Mouse (Mus musculus) hindbrain, embryonic 11.5 days (tissue): ENCODE results near the gene Hamp2. TPM values are rescaled to one million over a fixed set of nuclear protein-coding genes. Genes with fewer than 3 reads are reported as not detected.

Experiments used
- ATAC-seq: fragments of 200-750 bp; cut with Nextera tagmentation; 2 replicates; pipeline ENCODE4 v1.8.0; 2017; ENCODE audit warnings: mild to moderate bottlenecking, moderate TSS enrichment, moderate library complexity; ENCODE audit not compliant: low FRiP score
- DNase-seq: peaks from one replicate; pipeline ENCODE4 v3.0.0-alpha.2; 2015; ENCODE audit warnings: low spot score
- H3K27ac ChIP-seq: fragments of 300-500 bp; sonication (generic); 2 replicates; pipeline ENCODE4 v1.5.1; 2014; ENCODE audit warnings: mild to moderate bottlenecking, low read depth, low read length
- H3K27me3 ChIP-seq: fragments of 300-500 bp; sonication (generic); 2 replicates; pipeline ENCODE4 v1.6.1; 2014; ENCODE audit warnings: mild to moderate bottlenecking, low read length, moderate library complexity, mixed read lengths; ENCODE audit not compliant: control insufficient read depth, insufficient read depth
- H3K36me3 ChIP-seq: fragments of 300-500 bp; sonication (generic); 2 replicates; pipeline ENCODE4 v1.6.1; 2014; ENCODE audit warnings: mild to moderate bottlenecking, low read length, moderate library complexity, mixed read lengths; ENCODE audit not compliant: control insufficient read depth, insufficient read depth
- H3K4me1 ChIP-seq: fragments of 300-500 bp; sonication (generic); replicated peaks from 2 replicates; pipeline ENCODE4 v1.6.1; 2014; ENCODE audit warnings: low read length, mixed read lengths; ENCODE audit not compliant: control insufficient read depth, insufficient read depth
- H3K4me2 ChIP-seq: fragments of 300-500 bp; sonication (generic); replicated peaks from 2 replicates; pipeline ENCODE4 v1.6.1; 2014; ENCODE audit warnings: mild to moderate bottlenecking, low read depth, low read length
- H3K4me3 ChIP-seq: fragments of 300-500 bp; sonication (generic); 2 replicates; pipeline ENCODE4 v1.5.1; 2014; ENCODE audit warnings: low read depth, low read length
- H3K9ac ChIP-seq: fragments of 300-500 bp; sonication (generic); 2 replicates; pipeline ENCODE4 v1.6.1; 2014; ENCODE audit warnings: low read depth, low read length
- H3K9me3 ChIP-seq: fragments of 300-500 bp; sonication (generic); 2 replicates; pipeline ENCODE4 v1.6.1; 2016; ENCODE audit warnings: low read length; ENCODE audit not compliant: control insufficient read depth
- WGBS: fragments of 180-500 bp; shearing (Covaris S2); extraction: QIAGEN DNeasy Blood & Tissue Kit; methylation state at CpG from one replicate; pipeline ENCODE4 v1.1.7; 2014; 5-methylcytosine and 5-hydroxymethylcytosine counted together
- polyA plus RNA-seq: library from polyadenylated mRNA; unstranded; fragments of >200 nt; fragmentation: Nextera tagmentation; extraction: Ambion mirVana; gene quantifications from 2 replicates; pipeline ENCODE4 v1.2.1, GENCODE M21; 2014

The Hamp2 gene
- polyA plus RNA-seq, 1 experiment from 2014 or later, result not detected

DNA sequence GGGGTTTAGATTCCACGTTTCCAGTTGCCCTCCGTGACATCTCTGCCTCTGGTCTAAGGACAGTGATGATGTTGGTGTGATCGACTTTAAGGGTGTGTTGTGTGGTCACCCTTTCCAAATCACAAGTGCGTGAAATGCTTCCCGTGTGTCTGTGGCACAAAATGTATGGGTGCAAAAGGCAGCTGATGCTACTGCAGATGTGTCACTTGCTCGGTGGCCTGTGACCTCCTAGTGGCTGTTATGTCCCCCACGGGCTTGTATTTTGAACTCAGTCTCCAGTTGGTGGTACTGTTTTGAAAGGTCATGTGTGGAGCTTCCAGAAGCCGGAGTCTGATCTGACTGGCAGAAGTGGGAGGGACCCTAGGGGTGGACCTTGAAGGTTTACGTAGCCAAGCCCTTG, 32.7 kb downstream of the Hamp2 start:
- H3K27me3 ChIP-seq, result no peaks in the 10 kb centered on the region
- no peak overlapping the region for H3K4me2 ChIP-seq
- no peaks in the 10 kb centered on the region for H3K36me3 ChIP-seq
- 81% methylated on average over 9 of the region's 9 CpGs for WGBS
- H3K9ac ChIP-seq, result no peak overlapping the region
- H3K4me3 ChIP-seq, result no peak overlapping the region
- no peaks in the 10 kb centered on the region for H3K4me1 ChIP-seq
- H3K27ac ChIP-seq, result no peak overlapping the region
- no peak for DNase-seq
- no peaks in the 10 kb centered on the region for H3K9me3 ChIP-seq
- no peak for ATAC-seq

DNA sequence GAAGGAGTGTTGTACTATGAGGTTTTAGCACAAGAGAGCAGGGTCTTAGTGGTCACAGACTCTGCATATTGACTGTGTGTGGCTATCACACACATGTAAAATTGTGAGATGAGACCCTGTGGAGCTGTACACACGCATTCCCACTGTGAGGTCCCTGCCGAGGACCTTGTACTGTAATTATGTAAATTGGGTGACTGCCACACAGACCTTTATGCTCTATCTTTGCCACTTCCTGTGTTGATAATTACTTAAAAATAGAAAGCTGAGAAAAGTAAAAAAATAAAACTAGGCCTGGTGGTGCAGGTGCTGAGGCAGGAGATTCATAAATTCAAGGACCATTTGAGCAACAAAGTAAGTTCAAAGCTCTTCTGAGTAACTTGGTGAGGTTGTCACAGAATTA, 33.8 kb downstream of the Hamp2 start:
- H3K36me3 ChIP-seq, result no peaks in the 10 kb centered on the region
- H3K9ac ChIP-seq, result no peak overlapping the region
- no peaks in the 10 kb centered on the region for H3K9me3 ChIP-seq
- H3K27me3 ChIP-seq, result no peaks in the 10 kb centered on the region
- H3K27ac ChIP-seq, result no peak overlapping the region
- H3K4me3 ChIP-seq, result no peak overlapping the region
- H3K4me2 ChIP-seq, result no peak overlapping the region
- DNase-seq (no peak), ATAC-seq (no peak)
- 73% methylated on average over 2 of the region's 2 CpGs for WGBS
- no peaks in the 10 kb centered on the region for H3K4me1 ChIP-seq

DNA sequence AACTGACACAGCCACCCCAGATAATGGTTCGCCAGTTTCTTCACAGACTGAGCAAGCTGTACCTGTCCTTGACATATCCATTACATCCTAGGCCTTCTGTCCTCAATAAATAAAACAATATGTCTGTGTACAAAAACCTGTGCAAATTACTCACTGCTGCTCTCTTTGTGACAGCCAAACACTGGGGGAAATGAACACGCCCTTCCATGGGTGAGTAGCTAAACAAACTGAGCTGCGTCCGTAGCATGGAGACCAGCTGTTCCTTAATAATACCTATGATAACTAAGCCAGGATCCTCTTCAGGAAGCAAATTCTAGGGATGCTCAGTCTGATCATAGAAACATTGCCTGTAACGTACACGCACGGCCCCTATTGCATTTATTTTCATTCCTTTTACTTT, 35.7 kb downstream of the Hamp2 start:
- H3K4me1 ChIP-seq, result no peaks in the 10 kb centered on the region
- ATAC-seq (no peak), DNase-seq (no peak)
- H3K4me3 ChIP-seq, result no peak overlapping the region
- 82% methylated on average over 7 of the region's 7 CpGs for WGBS
- H3K27ac ChIP-seq, result no peak overlapping the region
- H3K9me3 ChIP-seq, result no peaks in the 10 kb centered on the region
- no peak overlapping the region for H3K4me2 ChIP-seq
- H3K36me3 ChIP-seq, result no peaks in the 10 kb centered on the region
- H3K27me3 ChIP-seq, result no peaks in the 10 kb centered on the region
- H3K9ac ChIP-seq, result no peak overlapping the region

DNA sequence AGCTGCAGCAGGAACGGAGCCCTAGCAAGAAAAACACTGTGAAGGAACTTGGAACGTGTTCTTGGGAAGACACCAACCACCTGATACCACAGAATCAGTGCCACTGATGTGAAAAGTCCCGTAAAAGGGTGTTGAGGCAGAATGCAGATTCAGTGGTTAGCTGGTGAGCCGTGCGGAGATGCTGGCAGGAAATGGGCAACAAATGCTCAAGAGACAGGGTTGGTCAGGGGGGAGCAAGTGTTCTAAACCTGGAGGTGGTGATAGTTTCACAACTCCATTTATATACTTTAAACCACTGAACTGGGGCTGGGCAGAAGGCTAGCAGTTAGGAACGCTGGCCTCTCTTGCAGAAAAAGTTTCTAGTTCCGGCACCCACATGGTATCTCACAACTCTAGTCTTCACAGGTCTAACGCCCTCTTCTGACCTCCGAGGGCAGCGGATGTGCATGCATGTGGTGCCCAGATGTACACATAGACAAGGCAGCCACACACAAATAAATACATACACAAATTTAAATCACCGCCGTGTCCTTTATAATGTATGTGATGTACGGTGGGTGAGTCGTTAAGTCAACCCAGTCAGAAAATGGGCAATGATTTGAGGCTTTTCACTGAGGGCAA, 36.8 kb downstream of the Hamp2 start:
- Histone ChIP-seq H3K4me2 (no peak overlapping the region), H3K27me3 (no peaks in the 10 kb centered on the region), H3K27ac (no peak overlapping the region), H3K9me3 (no peaks in the 10 kb centered on the region), H3K4me1 (no peaks in the 10 kb centered on the region), H3K4me3 (no peak overlapping the region), H3K36me3 (no peaks in the 10 kb centered on the region), H3K9ac (no peak overlapping the region)
- no peak for ATAC-seq
- DNase-seq, result no peak
- 87% methylated on average over 14 of the region's 14 CpGs for WGBS

DNA sequence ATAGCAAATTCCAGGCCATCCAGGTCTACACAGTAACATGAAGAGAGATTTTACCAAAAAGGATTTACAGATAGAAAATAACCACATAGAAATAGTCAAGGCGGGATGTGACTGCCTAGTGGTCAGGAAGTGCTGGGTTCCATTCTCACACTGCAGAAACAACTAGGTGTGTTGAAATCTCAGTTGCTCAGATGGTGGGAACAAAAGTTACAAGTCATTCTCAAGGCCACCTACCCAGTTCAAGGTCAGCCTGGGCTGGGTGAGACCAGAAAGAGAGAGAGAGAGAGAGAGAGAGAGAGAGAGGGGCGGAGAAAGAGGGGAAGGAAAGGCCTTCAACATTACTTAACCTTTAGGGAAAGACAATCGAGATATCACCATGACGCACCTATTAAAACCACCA, 37.6 kb downstream of the Hamp2 start:
- WGBS, result 77% methylated on average over 4 of the region's 4 CpGs
- H3K9me3 ChIP-seq, result no peaks in the 10 kb centered on the region
- no peak overlapping the region for H3K27ac ChIP-seq
- no peaks in the 10 kb centered on the region for H3K36me3 ChIP-seq
- H3K4me2 ChIP-seq, result no peak overlapping the region
- no peaks in the 10 kb centered on the region for H3K27me3 ChIP-seq
- H3K4me3 ChIP-seq, result no peak overlapping the region
- no peaks in the 10 kb centered on the region for H3K4me1 ChIP-seq
- ATAC-seq (no peak), DNase-seq (no peak)
- no peak overlapping the region for H3K9ac ChIP-seq

DNA sequence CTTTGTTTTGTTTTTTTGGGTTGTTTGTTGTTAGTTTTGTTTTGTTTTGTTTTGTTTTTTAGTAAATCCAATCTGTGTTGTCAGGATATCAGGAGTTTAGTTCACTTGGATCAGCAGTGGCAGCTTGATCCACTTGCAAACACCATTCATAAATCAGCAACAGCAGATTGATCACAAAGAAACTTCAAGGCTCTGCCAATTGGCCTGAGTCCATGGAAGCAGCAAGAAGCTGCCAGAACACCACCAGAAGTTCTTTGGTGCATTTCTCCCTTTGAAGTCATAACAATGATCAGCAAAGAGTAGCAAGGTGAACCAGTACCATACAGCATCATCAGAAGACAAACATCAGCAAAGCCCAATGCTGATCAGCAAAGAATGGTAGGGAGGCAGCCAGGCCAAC, 40.4 kb downstream of the Hamp2 start:
- ATAC-seq, result no peak
- no peak for DNase-seq
- Histone ChIP-seq H3K36me3 (no peaks in the 10 kb centered on the region), H3K4me2 (no peak overlapping the region), H3K27me3 (no peaks in the 10 kb centered on the region), H3K9me3 (no peaks in the 10 kb centered on the region), H3K4me1 (no peaks in the 10 kb centered on the region), H3K4me3 (no peak overlapping the region), H3K9ac (no peak overlapping the region), H3K27ac (no peak overlapping the region)

DNA sequence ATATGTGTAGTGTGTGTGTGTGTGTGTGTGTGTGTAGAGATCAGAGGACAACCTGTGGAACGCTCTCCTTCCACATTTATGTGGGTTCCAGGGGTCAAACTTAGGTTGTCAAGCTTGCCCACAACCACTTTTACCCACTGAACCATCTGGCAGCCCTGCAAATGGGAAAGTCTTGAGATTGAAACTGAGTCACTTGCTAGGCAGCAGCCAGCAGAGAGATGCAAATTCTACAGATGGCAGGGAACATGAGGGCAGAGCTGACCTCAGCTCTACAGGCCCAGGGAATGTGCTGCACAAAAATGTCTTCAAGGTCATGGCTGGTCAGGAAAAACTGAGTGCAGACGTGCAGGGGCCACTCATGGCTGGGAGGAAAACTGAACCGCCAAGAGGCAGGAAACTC, 43.1 kb downstream of the Hamp2 start:
- 77% methylated on average over 3 of the region's 3 CpGs for WGBS
- ATAC-seq (no peak), DNase-seq (no peak)
- H3K27me3 ChIP-seq, result no peaks in the 10 kb centered on the region
- H3K9me3 ChIP-seq, result no peaks in the 10 kb centered on the region
- H3K9ac ChIP-seq, result no peak overlapping the region
- H3K36me3 ChIP-seq, result no peaks in the 10 kb centered on the region
- no peaks in the 10 kb centered on the region for H3K4me1 ChIP-seq
- no peak overlapping the region for H3K27ac ChIP-seq
- no peak overlapping the region for H3K4me2 ChIP-seq
- H3K4me3 ChIP-seq, result no peak overlapping the region

DNA sequence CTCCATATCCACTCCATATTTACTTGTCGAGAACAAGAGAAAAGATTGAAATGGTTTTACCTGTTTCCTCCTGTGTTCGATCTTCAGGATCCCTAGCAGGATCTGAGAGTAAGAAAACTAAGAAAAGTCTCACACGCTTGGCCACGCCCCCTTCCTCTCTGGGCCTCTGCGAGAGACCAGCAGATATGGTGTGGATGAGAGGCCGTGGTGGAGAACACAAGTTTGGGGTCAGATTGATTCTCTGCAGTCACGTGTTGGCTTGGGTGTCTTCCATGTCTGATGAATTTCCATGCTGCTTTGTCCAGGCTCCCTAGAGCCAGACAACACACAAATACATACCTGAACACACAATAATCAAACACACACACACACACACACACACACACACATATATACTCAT, 44.3 kb downstream of the Hamp2 start, which contains the start of gene Cd22:
Gene Cd22, minus strand, starts transcription at position 167 of the 400 bp plus-strand sequence.
- 74% methylated on average over 7 of the region's 7 CpGs for WGBS
- Histone ChIP-seq H3K27me3 (no peaks in the 10 kb centered on the region), H3K27ac (no peak within 1 kb of the TSS), H3K9ac (no peak within 1 kb of the TSS), H3K36me3 (no peaks in the 10 kb centered on the region), H3K4me2 (no peak within 1 kb of the TSS), H3K4me1 (no peaks in the 10 kb centered on the region), H3K4me3 (no peak within 1 kb of the TSS), H3K9me3 (no peaks in the 10 kb centered on the region)
- no peak for ATAC-seq
- no peak for DNase-seq

DNA sequence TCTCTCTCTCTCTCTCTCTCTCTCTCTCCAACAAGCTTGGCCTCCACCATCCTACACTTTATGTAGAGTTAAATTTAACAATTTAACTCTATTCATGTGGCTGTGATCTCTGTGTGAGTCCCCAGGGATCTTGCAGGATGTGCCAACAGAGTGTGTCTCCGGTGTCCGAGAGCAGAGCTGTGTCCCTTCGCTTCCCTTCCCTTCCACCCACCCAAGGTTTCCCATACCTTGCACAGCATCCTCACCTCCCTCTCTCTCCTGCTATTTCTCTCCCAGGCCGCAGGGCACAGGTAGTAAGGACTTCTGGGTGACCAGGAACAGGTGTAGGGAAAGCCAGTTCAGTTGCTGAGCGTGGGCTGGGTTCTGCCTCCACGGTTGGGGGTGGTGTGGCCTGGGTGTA, 45.5 kb downstream of the Hamp2 start:
- ATAC-seq (no peak), DNase-seq (no peak)
- WGBS, result 90% methylated on average over 6 of the region's 6 CpGs
- H3K36me3 ChIP-seq, result no peaks in the 10 kb centered on the region
- no peaks in the 10 kb centered on the region for H3K9me3 ChIP-seq
- H3K27ac ChIP-seq, result no peak overlapping the region
- no peaks in the 10 kb centered on the region for H3K27me3 ChIP-seq
- H3K4me1 ChIP-seq, result no peaks in the 10 kb centered on the region
- no peak overlapping the region for H3K4me2 ChIP-seq
- no peak overlapping the region for H3K9ac ChIP-seq
- H3K4me3 ChIP-seq, result no peak overlapping the region
